Mouse (Mus musculus): ENCODE measurements around the gene Ankfy1.
A peak's percentile ranks its signal among the peaks of the same experiment; 100 is the strongest.
"Not testable (repeated sequence)": the region's sequence is repeated elsewhere in the genome, so short reads cannot be mapped to it uniquely, and the experiment has no call there.

Ankfy1 gene

GRCm38 (mm10) chr11:72689551-72690510 lies at the start of gene Ankfy1:
Gene Ankfy1, plus strand, starts transcription at chr11:72690006.
- peak; percentile 97 for DNase-seq (ENCODE audit: low spot score)

- DNase-seq (ENCODE audit: low spot score), result no peak
Measured at GRCm38 (mm10) chr11:72642730-72643129, 47.1 kb upstream of the Ankfy1 start.

- DNase-seq (ENCODE audit: low spot score), result no peak
Measured at GRCm38 (mm10) chr11:72645386-72645785, 44.4 kb upstream of the Ankfy1 start.

- no peak for DNase-seq (ENCODE audit: low spot score)
Measured at GRCm38 (mm10) chr11:72650347-72650746, 39.5 kb upstream of the Ankfy1 start.

GRCm38 (mm10) chr11:72659918-72660317 lies 29.9 kb upstream of the Ankfy1 start:
- DNase-seq (ENCODE audit: low spot score), result no peak

- no peak for DNase-seq (ENCODE audit: low spot score)
Measured at GRCm38 (mm10) chr11:72660359-72660758, 29.4 kb upstream of the Ankfy1 start.

- DNase-seq (ENCODE audit: low spot score), result no peak
Measured at GRCm38 (mm10) chr11:72664641-72665040, 25.2 kb upstream of the Ankfy1 start.

GRCm38 (mm10) chr11:72670634-72671033 lies 19.2 kb upstream of the Ankfy1 start:
- DNase-seq (ENCODE audit: low spot score), result no peak

- no peak for DNase-seq (ENCODE audit: low spot score)
Measured at GRCm38 (mm10) chr11:72671294-72671988, 18.4 kb upstream of the Ankfy1 start.

- DNase-seq (ENCODE audit: low spot score), result no peak
Measured at GRCm38 (mm10) chr11:72672438-72672837, 17.4 kb upstream of the Ankfy1 start.

GRCm38 (mm10) chr11:72675280-72675679 lies 14.5 kb upstream of the Ankfy1 start:
- DNase-seq (ENCODE audit: low spot score), result no peak

GRCm38 (mm10) chr11:72680726-72681125 lies 9.1 kb upstream of the Ankfy1 start:
- DNase-seq (ENCODE audit: low spot score), result no peak

GRCm38 (mm10) chr11:72683402-72683801 lies 6.4 kb upstream of the Ankfy1 start:
- no peak for DNase-seq (ENCODE audit: low spot score)

GRCm38 (mm10) chr11:72686697-72687096 lies 3.1 kb upstream of the Ankfy1 start:
- no peak for DNase-seq (ENCODE audit: low spot score)

- no peak for DNase-seq (ENCODE audit: low spot score)
Measured at GRCm38 (mm10) chr11:72688242-72688641, 1.6 kb upstream of the Ankfy1 start.

- DNase-seq (ENCODE audit: low spot score), result peak; percentile 15
Measured at GRCm38 (mm10) chr11:72689115-72689514, 691 bp upstream of the Ankfy1 start.

GRCm38 (mm10) chr11:72692353-72692752 lies 2.5 kb downstream of the Ankfy1 start:
- DNase-seq (ENCODE audit: low spot score), result no peak

- no peak for DNase-seq (ENCODE audit: low spot score)
Measured at GRCm38 (mm10) chr11:72695025-72695424, 5.2 kb downstream of the Ankfy1 start.

GRCm38 (mm10) chr11:72696368-72696971 lies 6.7 kb downstream of the Ankfy1 start:
- DNase-seq (ENCODE audit: low spot score), result no peak

- no peak for DNase-seq (ENCODE audit: low spot score)
Measured at GRCm38 (mm10) chr11:72697323-72697722, 7.5 kb downstream of the Ankfy1 start.

GRCm38 (mm10) chr11:72705111-72705510 lies 15.3 kb downstream of the Ankfy1 start:
- not testable (repeated sequence) for DNase-seq (ENCODE audit: low spot score)

- no peak for DNase-seq (ENCODE audit: low spot score)
Measured at GRCm38 (mm10) chr11:72712721-72713120, 22.9 kb downstream of the Ankfy1 start.

- DNase-seq (ENCODE audit: low spot score), result no peak
Measured at GRCm38 (mm10) chr11:72718161-72718560, 28.4 kb downstream of the Ankfy1 start.
